Mouse (Mus musculus): ENCODE data around the gene Galnt2.

Galnt2 gene

GRCm38 (mm10) chr8:124368213-124368612, 137.0 kb downstream of the Galnt2 start:
- DNase-seq (ENCODE audit: low read depth, low spot score): peak; percentile 81

- DNase-seq (ENCODE audit: low read depth, low spot score): peak; percentile 29
These were observed 139.4 kb downstream of the Galnt2 start for GRCm38 (mm10) chr8:124370422-124371183.

GRCm38 (mm10) chr8:124371410-124372123, 140.4 kb downstream of the Galnt2 start:
- peak; percentile 48 for DNase-seq (ENCODE audit: low read depth, low spot score)

DNA sequence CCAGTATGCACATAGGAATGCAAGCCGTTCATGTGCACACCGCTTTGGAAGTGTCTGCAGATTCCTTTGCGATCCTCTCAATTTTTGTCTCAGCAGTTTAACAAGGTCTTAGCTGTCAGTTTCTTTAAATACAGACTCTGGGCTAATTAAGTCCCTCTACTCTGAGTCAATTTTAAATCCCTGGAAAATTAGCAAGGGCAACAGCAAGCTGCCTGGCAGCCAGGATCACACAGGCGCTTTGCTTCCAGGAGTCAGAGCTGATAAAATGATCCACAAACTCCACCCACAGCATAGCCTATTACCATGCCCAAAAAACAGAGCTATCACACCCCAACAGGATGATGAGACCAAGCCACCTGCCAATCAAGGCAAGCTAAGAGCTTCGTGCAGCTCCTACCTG, 142.6 kb downstream of the Galnt2 start:
- no peak for DNase-seq (ENCODE audit: low read depth, low spot score)

- DNase-seq (ENCODE audit: low read depth, low spot score): no peak
These were observed 144.0 kb downstream of the Galnt2 start for GRCm38 (mm10) chr8:124375168-124375567.

GRCm38 (mm10) chr8:124375727-124376126, 144.5 kb downstream of the Galnt2 start:
- DNase-seq (ENCODE audit: low read depth, low spot score): no peak

DNA sequence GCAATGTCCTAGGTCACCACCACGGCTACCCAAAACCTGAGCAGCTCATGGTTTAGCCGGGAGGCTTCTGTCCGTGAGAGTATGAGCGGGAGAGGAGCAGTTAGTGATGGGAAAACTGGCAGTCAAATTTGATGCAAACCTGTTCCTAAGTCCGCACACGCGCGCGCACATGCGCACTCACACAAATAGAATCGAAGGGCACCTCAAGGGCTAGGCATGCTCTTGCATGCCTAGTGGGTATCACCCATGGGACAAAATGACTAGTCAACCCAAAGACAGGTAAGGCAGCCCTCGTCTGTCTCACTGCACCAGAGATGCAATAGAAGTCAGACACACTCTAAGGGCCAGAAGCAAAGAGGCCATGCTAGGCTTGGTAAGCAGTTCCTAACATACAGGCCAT, 145.2 kb downstream of the Galnt2 start:
- DNase-seq (ENCODE audit: low read depth, low spot score): no peak

GRCm38 (mm10) chr8:124379289-124379688, 148.1 kb downstream of the Galnt2 start:
- DNase-seq (ENCODE audit: low read depth, low spot score): no peak

DNA sequence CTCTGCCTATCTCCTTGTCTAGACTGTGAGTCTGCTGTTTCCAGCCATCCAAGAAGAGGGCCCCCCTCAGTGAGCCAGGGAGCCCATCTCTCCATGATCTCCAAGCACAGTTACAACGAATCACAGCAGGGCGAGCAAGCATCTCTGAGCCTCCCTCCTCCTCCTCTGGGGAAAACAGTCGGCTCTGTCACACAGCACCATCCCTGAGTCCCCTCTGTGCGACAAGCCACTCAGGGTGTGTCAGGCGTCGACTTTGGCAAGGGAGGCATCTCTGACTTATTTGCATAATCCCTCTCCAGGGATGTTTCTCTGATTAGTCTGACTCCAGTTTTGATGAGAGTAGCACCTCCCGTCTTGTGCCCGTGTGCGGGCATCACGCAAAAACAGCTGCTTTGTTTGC, 151.0 kb downstream of the Galnt2 start:
- DNase-seq (ENCODE audit: low read depth, low spot score): no peak

DNA sequence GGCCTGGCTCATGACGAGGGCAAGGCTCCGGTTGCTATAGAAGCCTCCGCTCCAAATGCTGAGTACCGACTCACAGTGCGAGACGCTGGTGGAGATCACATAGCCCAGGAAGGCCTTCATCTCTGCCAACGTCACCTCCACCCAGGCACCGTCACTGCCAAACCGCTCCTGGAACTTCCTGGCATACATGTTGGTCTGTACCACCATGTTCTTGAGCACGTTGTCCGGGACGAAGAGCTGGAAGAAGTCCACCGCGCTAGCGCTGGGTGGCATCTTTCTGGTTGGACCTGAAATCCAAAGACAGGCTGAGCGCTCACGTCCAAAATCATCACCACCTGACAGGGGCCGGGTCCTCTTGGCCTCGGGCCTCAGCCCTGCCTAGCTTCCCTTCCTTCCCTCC, 153.1 kb downstream of the Galnt2 start:
- no peak for DNase-seq (ENCODE audit: low read depth, low spot score)

- DNase-seq (ENCODE audit: low read depth, low spot score): no peak
These were observed 155.2 kb downstream of the Galnt2 start for GRCm38 (mm10) chr8:124386225-124386899.

- DNase-seq (ENCODE audit: low read depth, low spot score): no peak
These were observed 158.3 kb downstream of the Galnt2 start for GRCm38 (mm10) chr8:124389495-124389894.

DNA sequence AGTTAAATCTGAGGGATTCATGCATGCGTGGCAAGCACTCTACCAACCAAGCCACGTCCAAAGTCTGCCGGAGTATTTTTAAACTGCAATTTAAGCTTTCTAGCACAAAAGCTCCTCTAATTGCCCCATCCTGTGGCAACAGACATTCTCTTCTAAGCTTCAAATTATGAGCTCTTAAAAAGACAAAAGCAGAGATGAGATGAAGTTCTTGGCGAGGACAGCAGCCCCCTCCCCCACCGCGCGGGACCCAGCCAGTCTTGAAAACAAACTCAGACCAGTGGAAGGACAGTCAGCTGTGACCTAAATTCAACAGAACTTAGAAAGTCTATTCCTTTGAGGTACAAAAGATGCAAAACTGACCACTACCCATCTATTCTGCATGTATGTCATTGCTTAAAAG, 160.0 kb downstream of the Galnt2 start:
- no peak for DNase-seq (ENCODE audit: low read depth, low spot score)

- no peak for DNase-seq (ENCODE audit: low read depth, low spot score)
These were observed 161.3 kb downstream of the Galnt2 start for GRCm38 (mm10) chr8:124392271-124393012.

GRCm38 (mm10) chr8:124393013-124393412, 161.8 kb downstream of the Galnt2 start:
- no peak for DNase-seq (ENCODE audit: low read depth, low spot score)

DNA sequence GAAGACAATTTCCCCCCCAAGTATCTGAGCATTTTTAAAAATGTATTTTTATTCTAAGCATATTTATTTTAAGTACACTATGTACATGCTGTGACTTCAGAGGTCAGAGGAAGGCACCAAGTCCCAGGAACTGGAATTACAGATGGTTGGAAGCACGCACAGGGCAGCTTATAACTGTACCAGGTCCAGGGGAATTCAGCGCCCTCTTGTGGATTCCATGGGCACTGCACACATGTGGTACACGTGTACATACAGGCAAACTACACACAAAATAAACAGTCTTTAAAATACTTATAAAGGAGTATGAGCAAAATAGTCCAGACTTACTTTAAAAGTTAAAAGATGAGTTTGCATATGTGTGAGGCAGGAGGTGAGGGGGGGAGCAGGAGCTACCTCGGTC, 162.7 kb downstream of the Galnt2 start:
- peak; percentile 7 for DNase-seq (ENCODE audit: low read depth, low spot score)

DNA sequence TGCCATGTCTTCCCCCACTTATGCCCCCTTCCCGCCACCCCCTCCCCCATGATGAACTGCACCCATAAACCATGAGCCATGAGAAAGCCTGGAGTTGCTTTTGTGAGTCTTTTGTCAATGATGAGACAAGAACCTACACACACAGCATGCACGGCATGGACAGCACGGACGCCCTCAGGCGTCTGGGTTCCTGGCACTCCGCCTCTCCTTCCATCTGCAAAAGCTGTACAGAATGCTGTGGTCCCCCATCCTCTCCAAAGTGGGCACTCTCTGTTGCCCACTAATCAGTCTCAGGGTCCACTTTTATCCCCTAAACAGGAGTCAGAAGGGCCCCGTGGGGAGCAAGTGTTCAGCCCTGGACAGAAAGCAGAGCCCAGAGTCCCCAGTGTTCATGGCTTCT, 163.8 kb downstream of the Galnt2 start:
- DNase-seq (ENCODE audit: low read depth, low spot score): no peak

All from CD4-positive, CD25-positive, alpha-beta regulatory T cell, adult 2 months (primary cell).